Mouse (Mus musculus) testis, postnatal 10 days (tissue): ENCODE results near the gene H2-Ob.

Experiments used
- DNase-seq: peaks from one replicate; pipeline ENCODE4 v3.0.0; 2021; ENCODE audit warnings: low spot score

H2-Ob gene

GRCm38 (mm10) chr17:34238706-34239105 lies at the start of gene H2-Ob:
H2-Ob (plus strand) TSS chr17:34238903.
- DNase-seq: peak; percentile 45

DNA sequence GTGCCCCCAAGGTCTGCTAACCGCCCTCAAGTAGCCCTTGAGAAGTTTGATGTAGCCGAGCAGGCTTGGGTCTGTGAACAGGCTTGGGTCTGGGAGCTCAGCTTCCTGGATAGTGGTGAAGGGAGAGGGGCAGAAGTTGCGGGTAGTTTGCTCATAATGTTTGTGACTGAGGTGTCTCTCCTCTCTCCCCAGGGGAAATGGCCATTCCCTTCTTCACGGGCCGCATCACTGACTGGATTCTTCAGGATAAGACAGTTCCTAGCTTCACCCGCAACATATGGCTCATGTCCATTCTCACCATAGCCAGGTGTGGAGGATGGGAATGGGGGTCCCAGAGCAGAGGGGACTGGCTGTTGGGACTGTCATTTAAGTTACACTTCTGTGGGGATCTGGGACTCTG lies 49.7 kb upstream of the H2-Ob start:
- DNase-seq: no peak

GRCm38 (mm10) chr17:34192852-34193251 lies 45.9 kb upstream of the H2-Ob start:
- DNase-seq: no peak

DNA sequence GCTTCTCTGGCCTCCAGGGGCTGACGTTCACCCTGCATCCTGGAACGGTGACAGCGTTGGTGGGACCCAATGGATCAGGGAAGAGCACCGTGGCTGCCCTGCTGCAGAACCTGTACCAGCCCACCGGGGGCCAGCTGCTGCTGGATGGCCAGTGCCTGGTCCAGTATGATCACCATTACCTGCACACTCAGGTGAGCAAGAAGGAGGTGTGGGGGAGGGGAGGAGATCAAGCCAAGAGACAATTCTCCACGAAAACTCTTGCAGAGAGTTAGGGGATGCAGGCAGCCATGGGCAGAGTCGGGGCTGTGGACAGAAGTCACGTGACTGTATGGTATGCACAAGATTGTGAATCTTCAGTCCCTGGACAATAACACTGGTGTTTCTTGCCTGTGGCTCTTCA lies 45.2 kb upstream of the H2-Ob start:
- no peak for DNase-seq

DNA sequence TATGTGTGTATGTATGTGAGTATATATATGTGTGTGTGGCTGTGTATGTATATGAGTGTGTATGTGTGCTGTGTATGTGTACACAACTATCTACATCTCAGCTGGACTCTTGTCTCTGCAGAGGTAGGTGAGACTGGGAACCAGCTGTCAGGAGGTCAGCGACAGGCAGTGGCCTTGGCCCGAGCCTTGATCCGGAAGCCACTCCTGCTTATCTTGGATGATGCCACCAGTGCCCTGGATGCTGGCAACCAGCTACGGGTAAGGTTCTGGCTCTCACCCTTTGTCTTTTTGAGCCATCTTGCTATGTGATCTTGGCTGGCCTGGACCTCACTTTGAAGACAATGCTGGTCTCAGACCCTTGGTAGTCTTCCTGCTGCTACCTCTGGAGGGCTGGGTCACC lies 44.0 kb upstream of the H2-Ob start:
- DNase-seq: no peak

- DNase-seq: no peak
These were observed 42.2 kb upstream of the H2-Ob start for GRCm38 (mm10) chr17:34196491-34196890.

DNA sequence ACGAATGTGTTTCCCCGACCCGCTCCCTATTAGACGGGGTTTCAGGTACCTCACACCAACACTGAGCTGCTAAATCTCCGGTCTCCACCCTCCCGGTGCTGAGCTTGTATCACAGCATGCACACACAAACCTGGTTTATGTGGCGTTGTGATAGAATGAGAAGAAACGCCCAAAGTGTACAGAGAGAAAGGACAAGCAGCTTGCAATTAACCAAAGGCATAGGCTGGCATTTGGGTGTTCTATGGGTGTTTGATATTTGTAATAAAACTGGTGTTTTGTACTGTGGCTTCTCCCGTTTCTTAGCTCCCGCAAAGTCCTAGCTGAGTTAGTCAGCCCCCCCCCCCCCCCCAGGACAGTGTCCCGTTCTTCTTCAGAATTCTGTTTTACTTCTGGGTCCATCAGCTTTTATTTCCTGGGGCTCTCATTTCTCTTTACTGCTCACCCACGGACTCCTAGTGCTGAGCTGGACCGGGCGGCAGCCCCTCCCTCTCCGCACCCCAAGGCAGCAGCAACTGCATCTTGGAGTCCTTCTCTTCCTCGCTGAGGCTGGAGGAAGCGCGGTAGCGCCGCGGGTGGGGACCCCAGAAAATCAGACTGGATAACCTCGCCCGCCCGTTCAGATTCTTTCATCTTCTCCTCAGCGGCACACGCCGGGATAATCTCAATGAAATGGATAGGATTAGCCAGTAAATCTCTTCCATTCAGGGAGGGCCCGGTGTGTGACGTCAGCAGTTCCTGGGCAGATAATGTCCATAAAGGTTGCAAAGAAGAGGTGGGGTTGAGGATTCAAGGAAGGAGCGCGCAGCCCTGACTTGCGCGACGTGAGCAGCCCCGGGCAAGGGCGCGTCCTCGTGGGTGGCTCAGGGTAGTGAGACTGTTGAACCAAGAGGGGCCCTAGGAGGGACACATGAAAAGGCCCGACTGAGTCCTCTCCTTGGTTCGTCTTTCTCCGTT lies 41.5 kb upstream of the H2-Ob start, which contains the start of gene Psmb8:
Psmb8 (plus strand) TSS at position 781 of the 954 bp plus-strand sequence.
- peak; percentile 92 for DNase-seq

GRCm38 (mm10) chr17:34197904-34198520 lies 40.7 kb upstream of the H2-Ob start:
- peak; percentile 60 for DNase-seq

DNA sequence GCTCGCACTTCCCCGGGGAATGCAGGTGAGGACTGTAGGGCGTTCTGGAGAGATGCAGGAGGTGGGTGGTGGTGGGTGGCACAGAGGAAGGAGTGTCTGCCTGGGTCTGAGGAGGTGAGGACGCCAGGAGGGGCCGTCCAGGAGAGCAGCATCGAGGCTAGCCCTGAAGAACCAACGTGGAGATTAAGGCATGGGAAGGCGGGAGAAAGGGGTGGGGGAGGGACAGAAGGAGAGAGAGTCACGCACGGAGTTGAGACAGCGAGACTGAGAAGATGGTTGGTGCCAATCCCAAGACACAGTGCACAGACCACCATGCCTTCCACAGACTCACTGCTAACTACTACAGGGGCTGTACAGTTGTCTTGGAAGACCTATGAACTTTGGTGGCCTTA lies 40.2 kb upstream of the H2-Ob start:
- no peak for DNase-seq

- no peak for DNase-seq
These were observed 39.6 kb upstream of the H2-Ob start for GRCm38 (mm10) chr17:34199050-34199619.

DNA sequence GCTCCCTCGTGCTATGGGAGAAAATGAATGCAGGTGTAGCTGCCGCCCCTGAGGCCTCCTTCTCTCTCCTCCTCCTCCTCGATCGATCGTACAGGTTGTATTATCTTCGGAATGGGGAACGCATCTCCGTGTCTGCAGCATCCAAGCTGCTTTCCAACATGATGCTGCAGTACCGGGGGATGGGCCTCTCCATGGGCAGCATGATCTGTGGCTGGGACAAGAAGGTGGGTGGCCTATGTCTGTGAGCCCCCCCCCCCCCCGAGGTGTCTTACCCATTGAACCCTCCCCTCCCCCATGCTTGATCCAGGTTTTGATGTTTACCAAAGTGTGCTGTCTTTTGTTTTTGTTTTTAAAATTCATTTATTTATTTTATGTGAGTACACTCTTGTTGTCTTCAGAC lies 38.7 kb upstream of the H2-Ob start:
- no peak for DNase-seq

DNA sequence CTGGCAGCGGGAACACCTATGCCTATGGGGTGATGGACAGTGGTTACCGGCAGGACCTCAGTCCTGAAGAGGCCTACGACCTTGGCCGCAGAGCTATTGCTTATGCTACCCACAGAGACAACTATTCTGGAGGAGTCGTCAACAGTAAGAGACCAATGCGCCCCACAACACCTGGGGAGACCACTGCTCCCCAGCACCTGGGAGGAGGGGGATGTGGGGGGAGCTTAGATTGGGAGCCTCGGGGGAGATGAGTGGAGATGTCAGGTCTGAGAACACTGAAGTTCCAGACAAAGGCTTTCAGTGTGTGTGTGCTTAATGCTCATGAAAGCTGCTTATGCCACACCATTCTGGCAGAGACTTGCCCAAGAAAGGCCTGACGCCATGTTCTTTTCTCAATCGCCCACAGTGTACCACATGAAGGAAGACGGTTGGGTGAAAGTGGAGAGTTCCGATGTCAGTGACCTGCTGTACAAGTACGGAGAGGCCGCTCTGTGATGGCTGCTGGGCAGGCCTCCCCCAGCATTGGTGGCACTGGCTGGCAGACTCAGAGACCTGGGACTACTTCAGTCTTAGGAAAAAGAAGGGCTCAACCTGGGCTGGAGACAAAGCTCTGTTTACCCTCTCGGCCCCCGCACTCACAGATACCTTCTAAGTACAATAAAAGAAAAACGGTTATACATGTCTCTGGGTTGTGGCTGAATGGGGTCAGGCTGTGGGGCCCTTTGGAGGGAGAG lies 37.8 kb upstream of the H2-Ob start:
- no peak for DNase-seq

GRCm38 (mm10) chr17:34201506-34202055 lies 37.1 kb upstream of the H2-Ob start:
- DNase-seq: no peak

- DNase-seq: peak; percentile 30
These were observed 35.8 kb upstream of the H2-Ob start for GRCm38 (mm10) chr17:34202760-34203442.

GRCm38 (mm10) chr17:34203444-34203843 lies 35.3 kb upstream of the H2-Ob start, which contains the start of gene Tap2:
Tap2 (plus strand) TSS chr17:34203527.
- DNase-seq: peak; percentile 41

DNA sequence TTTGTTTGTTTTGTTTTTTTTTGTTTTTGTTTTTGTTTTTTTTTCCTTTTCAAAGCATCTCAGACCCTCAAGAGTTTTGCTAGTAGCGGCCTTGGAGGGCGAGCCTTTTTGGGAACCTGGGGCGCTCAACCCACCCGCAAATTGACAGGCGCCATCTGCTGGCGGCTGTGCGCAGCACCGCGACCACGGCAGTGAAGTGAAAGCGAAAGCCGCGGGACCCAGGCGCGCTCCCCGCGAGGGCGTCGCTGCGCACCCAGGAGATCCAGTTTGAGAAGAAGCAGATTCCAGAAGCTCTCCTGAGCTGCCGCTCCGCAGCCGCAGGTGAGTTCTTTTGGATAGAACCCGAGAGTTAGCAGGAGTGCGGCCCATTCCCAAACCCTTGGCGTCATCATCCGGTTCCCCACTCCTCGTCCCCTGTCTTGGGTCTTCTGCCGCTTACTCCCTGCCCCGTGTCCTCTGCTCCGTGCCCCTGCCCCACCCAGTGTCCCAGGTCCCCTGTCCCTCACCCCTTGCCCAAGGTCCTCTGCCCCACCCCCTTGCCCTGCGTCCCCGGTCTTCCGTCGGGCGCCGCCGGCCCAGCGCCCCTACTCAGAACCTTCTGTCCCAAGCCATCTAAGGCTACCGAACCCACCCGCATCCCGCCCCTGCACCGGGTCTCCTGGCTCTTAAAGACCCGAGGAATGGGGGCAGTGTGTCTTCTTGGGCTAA lies 34.2 kb upstream of the H2-Ob start:
- DNase-seq: peak; percentile 93

GRCm38 (mm10) chr17:34205021-34205745 lies 33.5 kb upstream of the H2-Ob start:
- peak; percentile 58 for DNase-seq

DNA sequence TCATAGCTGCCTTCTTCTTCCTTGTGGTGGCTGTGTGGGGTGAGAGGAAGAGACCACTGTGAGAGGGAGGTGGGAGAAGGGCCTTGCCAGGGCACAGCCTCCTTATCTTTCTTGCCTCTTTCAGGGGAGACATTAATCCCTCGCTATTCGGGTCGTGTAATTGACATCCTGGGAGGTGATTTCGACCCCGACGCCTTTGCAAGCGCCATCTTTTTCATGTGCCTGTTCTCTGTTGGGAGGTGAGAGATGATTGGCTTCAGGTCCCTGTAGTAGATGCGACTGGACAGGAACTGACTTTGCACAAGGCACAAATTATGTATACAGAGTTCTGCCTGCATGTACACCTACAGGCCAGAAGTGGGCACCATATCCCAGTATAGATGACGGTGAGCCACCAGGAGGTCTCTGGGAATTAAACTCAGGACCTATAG lies 32.9 kb upstream of the H2-Ob start:
- DNase-seq: peak; percentile 38

DNA sequence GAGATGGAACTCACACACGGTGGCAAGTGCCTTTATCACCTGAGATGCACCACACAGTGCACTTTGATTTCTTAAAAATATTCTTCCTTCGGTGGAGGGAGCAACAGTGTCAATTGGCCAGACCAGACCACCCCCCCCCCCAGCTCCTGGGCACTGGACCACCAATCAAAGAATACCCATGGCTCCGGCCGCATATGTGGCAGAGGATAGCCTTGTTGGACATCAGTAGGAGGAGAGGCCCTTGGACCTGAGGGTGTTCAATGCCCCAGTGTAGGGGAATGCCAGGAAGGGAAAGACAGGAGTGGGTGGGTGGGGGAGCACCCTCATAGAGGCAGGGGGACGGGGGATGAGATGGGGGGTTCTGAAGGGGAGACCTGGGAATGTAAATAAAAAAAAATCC lies 32.0 kb upstream of the H2-Ob start:
- DNase-seq: peak; percentile 37

GRCm38 (mm10) chr17:34207456-34207855 lies 31.2 kb upstream of the H2-Ob start:
- DNase-seq: peak; percentile 31
